Mouse (Mus musculus): ENCODE results near the gene Rac3. TPM values are rescaled to one million over a fixed set of nuclear protein-coding genes. Genes with fewer than 3 reads are reported as not detected.

The Rac3 gene
- polyA plus RNA-seq, 1 experiment, result 66.1 TPM

GRCm38 (mm10) chr11:120683536-120683935, 37.7 kb upstream of the Rac3 start:
- 91% methylated on average over 3 of the region's 3 CpGs for WGBS
- DNase-seq, result no peak
- no peaks in the 10 kb centered on the region for H3K27me3 ChIP-seq (ENCODE audit: control insufficient read depth, insufficient read depth, low read length)
- TF ChIP-seq CTCF (IDR thresholded peaks at IDR 0.05; ENCODE audit: borderline replicate concordance, insufficient read depth, low read depth, low read length), result no peak
- TF ChIP-seq POLR2A (IDR thresholded peaks at IDR 0.05; ENCODE audit: borderline replicate concordance, insufficient read depth, low read length), result no peak
- H3K4me1 ChIP-seq (ENCODE audit: control insufficient read depth, insufficient read depth, low read length), result peaks cover 6% of the 10 kb centered on the region; the same call in 1 of the 2 replicates
- H3K4me3 ChIP-seq (replicated peaks; ENCODE audit: insufficient read depth, low read depth, low read length), result no peak overlapping the region
- no peak overlapping the region for H3K27ac ChIP-seq (ENCODE audit: insufficient read depth, low read length)

GRCm38 (mm10) chr11:120684086-120684485, 37.2 kb upstream of the Rac3 start:
- Histone ChIP-seq H3K4me3 (replicated peaks; ENCODE audit: insufficient read depth, low read depth, low read length) (no peak overlapping the region), H3K27ac (ENCODE audit: insufficient read depth, low read length) (no peak overlapping the region), H3K4me1 (ENCODE audit: control insufficient read depth, insufficient read depth, low read length) (peaks cover 6% of the 10 kb centered on the region; the same call in 1 of the 2 replicates), H3K27me3 (ENCODE audit: control insufficient read depth, insufficient read depth, low read length) (no peaks in the 10 kb centered on the region)
- TF ChIP-seq CTCF (IDR thresholded peaks at IDR 0.05; ENCODE audit: borderline replicate concordance, insufficient read depth, low read depth, low read length) (no peak), POLR2A (IDR thresholded peaks at IDR 0.05; ENCODE audit: borderline replicate concordance, insufficient read depth, low read length) (no peak)
- 70% methylated on average over 2 of the region's 2 CpGs for WGBS
- DNase-seq, result no peak

GRCm38 (mm10) chr11:120684660-120685059, 36.6 kb upstream of the Rac3 start:
- Histone ChIP-seq H3K4me1 (ENCODE audit: control insufficient read depth, insufficient read depth, low read length) (peaks cover 6% of the 10 kb centered on the region; the same call in 1 of the 2 replicates), H3K27me3 (ENCODE audit: control insufficient read depth, insufficient read depth, low read length) (no peaks in the 10 kb centered on the region), H3K27ac (ENCODE audit: insufficient read depth, low read length) (no peak overlapping the region), H3K4me3 (replicated peaks; ENCODE audit: insufficient read depth, low read depth, low read length) (no peak overlapping the region)
- TF ChIP-seq POLR2A (IDR thresholded peaks at IDR 0.05; ENCODE audit: borderline replicate concordance, insufficient read depth, low read length), result no peak
- no peak for TF ChIP-seq CTCF (IDR thresholded peaks at IDR 0.05; ENCODE audit: borderline replicate concordance, insufficient read depth, low read depth, low read length)
- DNase-seq, result no peak
- WGBS, result 89% methylated on average over 2 of the region's 2 CpGs

GRCm38 (mm10) chr11:120686650-120687272, 34.5 kb upstream of the Rac3 start:
- Histone ChIP-seq H3K4me1 (ENCODE audit: control insufficient read depth, insufficient read depth, low read length) (peaks cover 6% of the 10 kb centered on the region; the same call in 1 of the 2 replicates), H3K27ac (ENCODE audit: insufficient read depth, low read length) (0 out of 2 replicates have a peak overlapping the region, but pooled peaks have one; percentile 44), H3K27me3 (ENCODE audit: control insufficient read depth, insufficient read depth, low read length) (no peaks in the 10 kb centered on the region), H3K4me3 (replicated peaks; ENCODE audit: insufficient read depth, low read depth, low read length) (no peak overlapping the region)
- 75% methylated on average over 20 of the region's 20 CpGs for WGBS
- TF ChIP-seq CTCF (IDR thresholded peaks at IDR 0.05; ENCODE audit: borderline replicate concordance, insufficient read depth, low read depth, low read length), result no peak
- no peak for TF ChIP-seq POLR2A (IDR thresholded peaks at IDR 0.05; ENCODE audit: borderline replicate concordance, insufficient read depth, low read length)
- DNase-seq, result no peak

- Histone ChIP-seq H3K4me3 (replicated peaks; ENCODE audit: insufficient read depth, low read depth, low read length) (no peak overlapping the region), H3K4me1 (ENCODE audit: control insufficient read depth, insufficient read depth, low read length) (peaks cover 4% of the 10 kb centered on the region), H3K27ac (ENCODE audit: insufficient read depth, low read length) (no peak overlapping the region), H3K27me3 (ENCODE audit: control insufficient read depth, insufficient read depth, low read length) (no peaks in the 10 kb centered on the region)
- TF ChIP-seq CTCF (IDR thresholded peaks at IDR 0.05; ENCODE audit: borderline replicate concordance, insufficient read depth, low read depth, low read length), result no peak
- no peak for TF ChIP-seq POLR2A (IDR thresholded peaks at IDR 0.05; ENCODE audit: borderline replicate concordance, insufficient read depth, low read length)
- no peak for DNase-seq
- 48% methylated on average over 3 of the region's 3 CpGs for whole genome bisulfite sequencing
These were observed 31.9 kb upstream of the Rac3 start for GRCm38 (mm10) chr11:120689365-120689764.

GRCm38 (mm10) chr11:120692471-120693011, 28.7 kb upstream of the Rac3 start:
- Histone ChIP-seq H3K4me3 (replicated peaks; ENCODE audit: insufficient read depth, low read depth, low read length) (no peak overlapping the region), H3K27me3 (ENCODE audit: control insufficient read depth, insufficient read depth, low read length) (no peaks in the 10 kb centered on the region), H3K27ac (ENCODE audit: insufficient read depth, low read length) (no peak overlapping the region), H3K4me1 (ENCODE audit: control insufficient read depth, insufficient read depth, low read length) (peaks cover 4% of the 10 kb centered on the region)
- no peak for DNase-seq
- 27% methylated on average over 4 of the region's 4 CpGs for WGBS
- TF ChIP-seq CTCF (IDR thresholded peaks at IDR 0.05; ENCODE audit: borderline replicate concordance, insufficient read depth, low read depth, low read length), result no peak
- no peak for TF ChIP-seq POLR2A (IDR thresholded peaks at IDR 0.05; ENCODE audit: borderline replicate concordance, insufficient read depth, low read length)

GRCm38 (mm10) chr11:120693461-120693860, 27.8 kb upstream of the Rac3 start:
- DNase-seq, result no peak
- Histone ChIP-seq H3K27me3 (ENCODE audit: control insufficient read depth, insufficient read depth, low read length) (no peaks in the 10 kb centered on the region), H3K27ac (ENCODE audit: insufficient read depth, low read length) (no peak overlapping the region), H3K4me3 (replicated peaks; ENCODE audit: insufficient read depth, low read depth, low read length) (no peak overlapping the region), H3K4me1 (ENCODE audit: control insufficient read depth, insufficient read depth, low read length) (peaks cover 4% of the 10 kb centered on the region)
- TF ChIP-seq CTCF (IDR thresholded peaks at IDR 0.05; ENCODE audit: borderline replicate concordance, insufficient read depth, low read depth, low read length), result no peak
- TF ChIP-seq POLR2A (IDR thresholded peaks at IDR 0.05; ENCODE audit: borderline replicate concordance, insufficient read depth, low read length), result no peak
- 77% methylated on average over 3 of the region's 3 CpGs for WGBS

GRCm38 (mm10) chr11:120695184-120695583, 26.1 kb upstream of the Rac3 start:
- H3K4me1 ChIP-seq (ENCODE audit: control insufficient read depth, insufficient read depth, low read length), result peaks cover 4% of the 10 kb centered on the region
- WGBS, result 21% methylated on average over 4 of the region's 4 CpGs
- no peak overlapping the region for H3K4me3 ChIP-seq (replicated peaks; ENCODE audit: insufficient read depth, low read depth, low read length)
- H3K27ac ChIP-seq (ENCODE audit: insufficient read depth, low read length), result no peak overlapping the region
- no peaks in the 10 kb centered on the region for H3K27me3 ChIP-seq (ENCODE audit: control insufficient read depth, insufficient read depth, low read length)
- TF ChIP-seq CTCF (IDR thresholded peaks at IDR 0.05; ENCODE audit: borderline replicate concordance, insufficient read depth, low read depth, low read length) (no peak), POLR2A (IDR thresholded peaks at IDR 0.05; ENCODE audit: borderline replicate concordance, insufficient read depth, low read length) (no peak)
- no peak for DNase-seq

Measured in cerebellum, adult 2 months (tissue).